Mouse (Mus musculus): ENCODE measurements around the gene Slc6a15. TPM values are rescaled to one million over a fixed set of nuclear protein-coding genes. Genes with fewer than 3 reads are reported as not detected.

Slc6a15 gene
- total and polyA plus RNA-seq, 3 experiments: not detected

- TF ChIP-seq USF1 (IDR thresholded peaks at IDR 0.05; ENCODE audit: low read depth, low read length) (no peak), RAD21 (IDR thresholded peaks at IDR 0.05; ENCODE audit: low read depth, low read length) (peak; percentile 5)
- H3K36me3 ChIP-seq (ENCODE audit: control insufficient read depth in 1 of 2, insufficient read depth in 2 of 2, low read length in 2 of 2): no peaks in the 10 kb centered on the region
- H3K9ac ChIP-seq (ENCODE audit: control insufficient read depth, low read depth, low read length, poor library complexity, severe bottlenecking): no peak overlapping the region
Observed at GRCm38 (mm10) chr10:103427717-103428116, 60.1 kb downstream of the Slc6a15 start.

GRCm38 (mm10) chr10:103442588-103442987 is 75.0 kb downstream of the Slc6a15 start:
- TF ChIP-seq JUND (IDR thresholded peaks at IDR 0.05; ENCODE audit: low read depth, low read length): no peak
- TF ChIP-seq ETS1 (IDR thresholded peaks at IDR 0.05; ENCODE audit: low read depth, low read length): no peak
- no peaks in the 10 kb centered on the region for H3K4me1 ChIP-seq (ENCODE audit: control insufficient read depth in 1 of 2, insufficient read depth in 2 of 2, low read length in 2 of 2)

More at GRCm38 (mm10) chr10:103427717-103428116, 60.1 kb downstream of the Slc6a15 start:
- no peak overlapping the region for H3K4me3 ChIP-seq (ENCODE audit: control insufficient read depth in 1 of 2, insufficient read depth in 1 of 2, low read depth in 2 of 2, low read length in 2 of 2)
- no peaks in the 10 kb centered on the region for H3K9me3 ChIP-seq (replicated peaks; ENCODE audit: insufficient read depth, low read length)
- DNase-seq (ENCODE audit: low read depth, low spot score): no peak
- no peaks in the 10 kb centered on the region for H3K79me2 ChIP-seq (ENCODE audit: control insufficient read depth, insufficient read depth, low read length, poor library complexity)
- H3K27me3 ChIP-seq (ENCODE audit: control insufficient read depth in 1 of 2, insufficient read depth in 2 of 2, low read length in 2 of 2): no peaks in the 10 kb centered on the region
- no peaks in the 10 kb centered on the region for H3K4me1 ChIP-seq (ENCODE audit: control insufficient read depth in 1 of 2, insufficient read depth in 2 of 2, low read length in 2 of 2)
- no peak overlapping the region for H3K27ac ChIP-seq (ENCODE audit: control insufficient read depth, low read depth, low read length)

GRCm38 (mm10) chr10:103443070-103443469 is 75.5 kb downstream of the Slc6a15 start:
- Histone ChIP-seq H3K27me3 (ENCODE audit: control insufficient read depth in 1 of 2, insufficient read depth in 2 of 2, low read length in 2 of 2) (no peaks in the 10 kb centered on the region), H3K4me1 (ENCODE audit: control insufficient read depth in 1 of 2, insufficient read depth in 2 of 2, low read length in 2 of 2) (no peaks in the 10 kb centered on the region), H3K9ac (ENCODE audit: control insufficient read depth, low read depth, low read length, poor library complexity, severe bottlenecking) (no peak overlapping the region), H3K79me2 (ENCODE audit: control insufficient read depth, insufficient read depth, low read length, poor library complexity) (no peaks in the 10 kb centered on the region), H3K36me3 (ENCODE audit: control insufficient read depth in 1 of 2, insufficient read depth in 2 of 2, low read length in 2 of 2) (no peaks in the 10 kb centered on the region), H3K9me3 (replicated peaks; ENCODE audit: insufficient read depth, low read length) (no peaks in the 10 kb centered on the region), H3K27ac (ENCODE audit: control insufficient read depth, low read depth, low read length) (no peak overlapping the region), H3K4me3 (ENCODE audit: control insufficient read depth in 1 of 2, insufficient read depth in 1 of 2, low read depth in 2 of 2, low read length in 2 of 2) (no peak overlapping the region)
- DNase-seq (ENCODE audit: low read depth, low spot score): peak; percentile 49
- TF ChIP-seq JUND (IDR thresholded peaks at IDR 0.05; ENCODE audit: low read depth, low read length): no peak
- no peak for TF ChIP-seq ZNF384 (IDR thresholded peaks at IDR 0.05; ENCODE audit: low read depth, low read length)
- TF ChIP-seq TCF12 (IDR thresholded peaks at IDR 0.05; ENCODE audit: low read depth, low read length): no peak
- TF ChIP-seq E2F4 (IDR thresholded peaks at IDR 0.05; ENCODE audit: borderline replicate concordance, low read depth, low read length): no peak
- TF ChIP-seq ZC3H11A (IDR thresholded peaks at IDR 0.05; ENCODE audit: low read depth, low read length): peak; percentile 38; the same call in 1 of the 2 replicates
- TF ChIP-seq USF2 (IDR thresholded peaks at IDR 0.05; ENCODE audit: borderline replicate concordance in 1 of 2, insufficient read depth in 1 of 2, low read depth in 1 of 2, low read length in 2 of 2): no peak
- no peak for TF ChIP-seq CHD1 (IDR thresholded peaks at IDR 0.05; ENCODE audit: low read depth, low read length)
- no peak for TF ChIP-seq BHLHE40 (IDR thresholded peaks at IDR 0.05; ENCODE audit: borderline replicate concordance, low read depth, low read length)
- no peak for TF ChIP-seq USF1 (IDR thresholded peaks at IDR 0.05; ENCODE audit: low read depth, low read length)
- no peak for TF ChIP-seq NRF1 (IDR thresholded peaks at IDR 0.05; ENCODE audit: insufficient read depth, low read depth, low read length, poor library complexity, severe bottlenecking)
- no peak for TF ChIP-seq GATA1 (IDR thresholded peaks at IDR 0.05; ENCODE audit: low read depth, low read length)
- peak in 2 of 3 experiments; percentile 22 to 57; a peak in 3 of 6 replicates for TF ChIP-seq CTCF (IDR thresholded peaks at IDR 0.05 in 2 of 3, conservative IDR thresholded peaks at IDR 0.05 in 1 of 3; ENCODE audit: control insufficient read depth in 1 of 3, insufficient read depth in 1 of 3, low read depth in 2 of 3, low read length in 3 of 3, poor library complexity in 1 of 3, severe bottlenecking in 1 of 3)
- TF ChIP-seq UBTF (IDR thresholded peaks at IDR 0.05; ENCODE audit: borderline replicate concordance, insufficient read depth, low read depth, low read length): no peak
- no peak for TF ChIP-seq RCOR1 (IDR thresholded peaks at IDR 0.05; ENCODE audit: low read depth, low read length)
- no peak for TF ChIP-seq POLR2A (IDR thresholded peaks at IDR 0.05; ENCODE audit: control insufficient read depth in 1 of 2, insufficient read depth in 1 of 2, low read depth in 1 of 2, low read length in 2 of 2, poor library complexity in 1 of 2)
- TF ChIP-seq SIN3A (IDR thresholded peaks at IDR 0.05; ENCODE audit: low read length): no peak
- no peak for TF ChIP-seq ETS1 (IDR thresholded peaks at IDR 0.05; ENCODE audit: low read depth, low read length)
- TF ChIP-seq MAFK (IDR thresholded peaks at IDR 0.05; ENCODE audit: borderline replicate concordance, low read depth, low read length): no peak
- no peak for TF ChIP-seq TAL1 (IDR thresholded peaks at IDR 0.05; ENCODE audit: low read length)
- no peak for TF ChIP-seq MYC (IDR thresholded peaks at IDR 0.05; ENCODE audit: low read depth, low read length)
- no peak for TF ChIP-seq MAX (IDR thresholded peaks at IDR 0.05; ENCODE audit: low read length)
- TF ChIP-seq POLR2AphosphoS5 (IDR thresholded peaks at IDR 0.05; ENCODE audit: borderline replicate concordance, low read depth, low read length): no peak
- TF ChIP-seq ZKSCAN1 (IDR thresholded peaks at IDR 0.05; ENCODE audit: low read depth, low read length): no peak
- no peak for TF ChIP-seq NELFE (IDR thresholded peaks at IDR 0.05; ENCODE audit: low read depth, low read length)
- TF ChIP-seq EP300 (IDR thresholded peaks at IDR 0.05; ENCODE audit: low read depth in 1 of 2, low read length in 2 of 2): no peak

More at GRCm38 (mm10) chr10:103442588-103442987, 75.0 kb downstream of the Slc6a15 start:
- H3K4me3 ChIP-seq (ENCODE audit: control insufficient read depth in 1 of 2, insufficient read depth in 1 of 2, low read depth in 2 of 2, low read length in 2 of 2): no peak overlapping the region
- H3K27ac ChIP-seq (ENCODE audit: control insufficient read depth, low read depth, low read length): no peak overlapping the region
- no peak for DNase-seq (ENCODE audit: low read depth, low spot score)
- no peaks in the 10 kb centered on the region for H3K27me3 ChIP-seq (ENCODE audit: control insufficient read depth in 1 of 2, insufficient read depth in 2 of 2, low read length in 2 of 2)
- no peak overlapping the region for H3K9ac ChIP-seq (ENCODE audit: control insufficient read depth, low read depth, low read length, poor library complexity, severe bottlenecking)
- H3K79me2 ChIP-seq (ENCODE audit: control insufficient read depth, insufficient read depth, low read length, poor library complexity): no peaks in the 10 kb centered on the region
- H3K9me3 ChIP-seq (replicated peaks; ENCODE audit: insufficient read depth, low read length): no peaks in the 10 kb centered on the region
- no peaks in the 10 kb centered on the region for H3K36me3 ChIP-seq (ENCODE audit: control insufficient read depth in 1 of 2, insufficient read depth in 2 of 2, low read length in 2 of 2)
